Mouse (Mus musculus) liver (tissue): ENCODE data around the gene Rsrc1.
"Not testable (repeated sequence)": the region's sequence is repeated elsewhere in the genome, so short reads cannot be mapped to it uniquely, and the experiment has no call there.

ENCODE experiments used
- DNase-seq: peaks from one replicate; pipeline ENCODE4 v3.0.0-alpha.2; 2020; ENCODE audit warnings: mixed read lengths

The Rsrc1 gene

GRCm38 (mm10) chr3:66985539-66986286, 4.5 kb downstream of the Rsrc1 start:
- DNase-seq, result peak; percentile 73

GRCm38 (mm10) chr3:66986287-66986560, 5.0 kb downstream of the Rsrc1 start:
- DNase-seq, result no peak

DNA sequence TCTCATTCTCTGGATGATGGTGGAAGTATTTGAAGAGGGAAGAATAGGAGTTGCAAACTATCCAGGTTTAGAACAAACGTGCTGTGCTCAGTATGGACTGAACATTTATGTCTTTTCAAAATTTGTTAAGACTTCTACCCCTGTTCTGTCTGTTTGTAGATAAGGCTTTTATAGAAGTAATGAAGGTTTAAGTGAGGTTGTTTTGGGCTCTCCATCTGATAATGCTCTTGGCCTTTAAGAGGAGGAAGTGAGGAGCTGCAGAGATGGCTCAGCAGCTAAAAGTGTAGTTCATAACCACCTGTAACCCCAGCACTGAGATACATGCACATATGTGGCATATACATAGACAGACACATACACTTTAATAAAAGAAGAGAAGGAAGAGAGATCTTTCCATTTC, 15.6 kb downstream of the Rsrc1 start:
- DNase-seq, result no peak

DNA sequence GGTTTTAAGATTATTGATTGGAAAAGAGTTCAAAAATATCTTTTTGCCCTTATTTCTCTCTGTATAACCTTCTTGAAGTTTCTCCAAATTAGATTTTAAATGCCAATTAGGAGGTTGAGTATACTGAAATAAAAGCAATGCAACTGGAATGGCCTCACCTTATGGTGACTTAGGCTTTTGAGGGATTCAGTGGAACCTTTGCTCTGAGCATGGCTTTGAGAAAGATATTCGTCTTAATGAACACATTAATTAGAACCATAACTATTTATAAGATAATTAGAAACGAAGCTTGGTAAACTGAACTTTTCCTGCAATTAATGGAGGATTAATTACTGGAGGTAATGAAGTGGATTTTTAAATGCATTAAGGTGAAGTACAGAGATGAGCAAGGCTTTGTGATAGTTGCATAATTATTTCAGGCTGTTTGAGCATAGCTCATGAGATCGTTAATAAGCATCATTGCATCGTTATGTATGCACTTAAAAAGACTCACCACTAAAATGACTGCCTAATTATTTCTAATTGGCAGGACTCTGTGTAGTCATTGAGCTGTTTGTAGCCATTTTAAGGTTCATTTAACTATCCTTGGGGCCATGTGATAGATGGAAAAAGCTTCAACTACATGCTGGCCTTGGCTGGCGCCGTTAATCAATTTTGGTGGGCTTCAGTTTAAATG, 55.3 kb downstream of the Rsrc1 start:
- DNase-seq, result no peak

DNA sequence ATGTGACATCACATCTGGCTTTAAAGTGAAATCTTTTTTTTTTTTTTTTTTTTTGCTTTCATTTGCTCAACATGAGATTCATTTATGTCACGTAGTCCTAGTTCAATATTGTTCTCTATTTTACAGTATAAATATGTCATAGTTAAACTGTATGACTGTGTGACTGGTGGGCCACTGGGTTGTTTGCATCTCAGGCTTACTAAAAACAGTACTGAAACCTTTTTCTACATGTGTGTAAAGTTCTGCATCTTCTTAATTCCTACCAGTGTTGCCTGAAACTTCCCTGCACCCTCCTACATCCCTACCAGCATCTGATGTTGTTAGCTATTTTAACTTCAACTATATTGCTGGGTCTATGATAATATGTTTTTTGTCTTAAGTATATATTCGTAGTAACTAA, 78.6 kb downstream of the Rsrc1 start:
- no peak for DNase-seq

DNA sequence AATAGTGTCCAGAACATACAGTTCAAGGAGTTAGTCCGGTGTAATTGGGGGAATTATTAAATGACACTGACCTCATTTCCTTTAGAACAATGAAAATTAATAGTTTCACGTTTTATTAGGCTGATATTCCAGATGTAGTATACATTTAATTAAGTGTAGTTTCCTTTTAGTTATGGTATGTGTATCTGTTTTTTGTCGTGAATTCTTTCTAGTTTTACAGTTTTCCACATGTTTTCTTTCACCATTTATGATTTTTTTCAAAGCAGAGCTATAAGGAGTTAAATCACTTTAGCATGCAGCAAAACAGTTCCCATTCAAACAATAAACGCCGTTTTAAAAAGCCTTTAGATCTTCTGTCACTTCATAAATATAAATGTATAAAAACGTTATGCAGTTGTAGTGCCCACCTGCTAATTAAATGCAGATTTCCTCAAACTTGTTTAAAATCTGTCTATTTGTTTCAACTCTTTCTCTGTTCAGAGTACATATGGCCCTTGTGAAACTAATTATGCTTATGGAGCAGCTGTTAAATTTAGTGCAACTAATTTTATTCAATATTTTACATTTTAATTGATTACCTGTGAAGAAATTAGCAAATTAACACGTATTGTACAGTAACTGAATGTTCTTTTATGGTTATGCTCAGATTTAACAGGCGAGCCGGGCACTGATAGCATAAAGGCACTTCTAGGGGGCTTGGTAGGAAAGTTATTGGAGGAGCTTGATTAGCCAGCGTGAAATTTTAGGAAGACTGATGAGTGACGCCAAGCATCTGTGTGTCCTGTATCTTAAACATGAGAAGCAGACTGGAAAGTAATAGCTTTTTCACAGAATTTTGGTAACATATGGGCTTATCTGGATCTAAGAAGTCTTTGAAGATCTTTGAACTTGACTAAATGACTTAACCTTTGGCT, 89.6 kb downstream of the Rsrc1 start:
- no peak for DNase-seq

DNA sequence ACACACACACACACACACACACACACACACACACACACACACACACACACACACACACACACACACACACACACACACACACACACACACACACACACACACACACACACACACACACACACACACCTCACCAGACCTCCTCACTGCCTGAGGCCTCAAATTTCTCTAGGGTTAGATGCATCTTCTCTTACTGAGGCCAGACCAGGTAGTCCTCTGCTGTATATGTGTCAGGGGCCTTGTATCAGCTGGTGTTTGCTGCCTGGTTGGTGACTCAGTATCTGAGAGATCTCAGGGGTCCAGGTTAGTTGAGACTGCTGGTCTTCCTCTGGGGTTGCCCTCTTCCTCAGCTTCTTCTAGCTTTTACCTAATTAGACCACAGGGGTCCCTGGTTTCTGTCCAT, 92.5 kb downstream of the Rsrc1 start:
- DNase-seq, result not testable (repeated sequence)

- DNase-seq, result no peak
Observed at GRCm38 (mm10) chr3:67075484-67075883, 94.3 kb downstream of the Rsrc1 start.

DNA sequence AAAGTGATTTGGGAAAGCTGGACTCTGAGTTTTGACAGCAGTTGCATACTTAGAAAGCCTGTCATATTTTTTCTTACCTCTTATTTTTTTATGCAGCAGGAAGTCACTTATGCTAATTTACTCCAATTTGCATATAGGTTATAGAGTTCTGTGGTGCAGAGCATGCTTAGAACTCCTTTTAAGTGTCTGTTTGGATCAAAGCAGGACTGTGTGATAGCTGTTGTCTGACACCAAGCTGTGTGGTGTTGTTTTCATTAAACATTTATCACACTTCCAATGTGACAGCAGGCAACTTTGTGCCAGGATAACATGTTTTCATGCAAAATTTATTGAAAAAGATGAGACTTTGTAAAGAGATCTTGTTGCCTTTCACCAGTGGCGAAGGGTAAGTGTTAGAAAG, 103.6 kb downstream of the Rsrc1 start:
- DNase-seq, result no peak

- DNase-seq, result no peak
Observed at GRCm38 (mm10) chr3:67108428-67108827, 127.2 kb downstream of the Rsrc1 start.

DNA sequence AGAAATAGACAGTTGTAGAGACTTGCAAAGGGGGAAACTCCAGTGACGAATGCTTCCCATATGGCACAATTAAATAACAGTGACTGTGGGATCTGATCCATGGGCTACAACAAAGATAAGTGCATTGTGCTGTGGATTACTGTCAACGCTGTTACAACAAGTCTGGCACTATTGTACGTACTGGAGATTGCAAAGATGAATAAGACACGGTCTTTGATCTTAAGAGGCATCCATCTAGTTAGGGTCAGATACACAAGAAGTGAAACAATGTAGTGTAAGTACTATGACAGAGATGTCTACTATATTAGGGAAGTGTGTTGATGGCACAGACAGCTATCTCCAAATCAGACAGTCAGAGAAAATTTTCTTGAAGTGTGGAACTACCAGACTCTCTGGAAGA, 135.1 kb downstream of the Rsrc1 start:
- DNase-seq, result no peak

DNA sequence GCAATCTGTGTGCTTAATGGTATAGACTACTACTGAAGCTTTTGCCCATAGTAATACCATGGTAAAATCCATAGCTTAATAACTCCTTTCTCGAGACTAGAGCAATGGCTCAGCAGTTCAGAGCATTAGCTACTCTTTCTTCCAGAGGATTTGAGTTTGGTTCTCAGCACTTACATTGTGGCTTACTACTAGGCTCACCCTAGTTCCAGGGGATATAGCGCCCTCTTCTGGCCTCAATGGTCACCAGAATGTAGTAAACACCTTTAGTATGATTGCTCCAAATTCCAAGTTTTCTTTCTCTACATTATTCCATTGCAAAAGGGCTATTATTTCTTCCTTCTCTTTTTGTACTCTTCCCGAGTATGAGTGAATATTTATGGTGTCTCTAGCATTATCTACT, 151.3 kb downstream of the Rsrc1 start:
- DNase-seq, result no peak

GRCm38 (mm10) chr3:67135749-67136375, 154.7 kb downstream of the Rsrc1 start:
- no peak for DNase-seq

DNA sequence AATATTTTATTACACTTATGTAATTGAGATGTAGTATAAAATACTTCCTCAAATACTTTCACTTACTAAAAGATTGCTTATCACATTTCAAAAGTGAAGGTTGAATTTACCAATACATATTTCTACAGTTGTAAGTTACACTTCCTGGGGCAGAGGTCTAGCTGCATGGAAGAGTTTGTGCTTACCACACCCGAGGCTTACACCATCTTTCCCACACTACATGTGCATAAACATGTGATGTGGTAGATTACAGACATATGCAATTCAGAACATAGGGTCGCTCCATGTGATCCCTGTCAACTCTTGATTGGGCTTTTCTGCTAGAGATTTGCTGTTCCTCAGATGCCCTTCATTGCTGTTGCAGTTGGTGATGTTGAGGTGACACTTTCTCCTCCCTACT, 163.8 kb downstream of the Rsrc1 start:
- no peak for DNase-seq

DNA sequence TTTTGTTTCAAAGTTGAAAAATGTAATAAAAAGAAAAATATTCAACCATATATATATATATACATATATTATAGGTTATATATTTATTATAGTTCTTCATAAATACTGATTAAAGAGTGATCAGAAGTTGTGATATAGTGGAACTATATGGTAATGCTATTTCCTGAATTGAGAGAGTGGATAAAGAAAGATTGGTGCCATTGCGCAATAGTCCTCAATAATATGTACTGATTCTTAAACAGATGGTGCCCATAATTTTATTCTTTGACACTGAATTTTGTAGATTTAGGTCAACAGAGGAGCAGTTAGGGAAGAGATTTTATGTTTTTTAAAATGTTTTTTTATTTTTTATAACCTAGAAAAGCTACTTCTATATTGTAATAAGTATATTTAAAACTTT, 165.1 kb downstream of the Rsrc1 start:
- no peak for DNase-seq

- no peak for DNase-seq
Observed at GRCm38 (mm10) chr3:67147246-67147645, 166.1 kb downstream of the Rsrc1 start.

- DNase-seq, result no peak
Observed at GRCm38 (mm10) chr3:67197179-67197578, 216.0 kb downstream of the Rsrc1 start.

DNA sequence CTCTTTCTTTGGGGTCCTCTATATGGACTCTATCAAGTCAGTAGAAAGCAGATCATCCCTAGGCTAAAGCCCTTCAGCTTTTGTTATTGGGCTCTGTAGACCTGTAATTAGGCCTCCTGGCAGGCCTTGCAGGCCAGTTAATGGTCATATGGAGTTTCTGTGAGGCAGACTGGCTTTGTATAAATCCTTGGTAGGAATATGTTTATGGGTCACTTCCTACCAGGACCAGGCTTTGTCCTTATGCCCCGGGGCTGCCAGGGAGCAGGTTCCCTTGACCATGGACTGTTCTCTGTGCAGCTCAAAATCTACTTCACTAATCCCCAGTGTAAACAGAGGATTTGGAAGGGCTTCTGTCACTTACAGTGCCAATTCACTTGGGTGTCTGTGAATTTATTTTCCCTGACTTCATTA, 231.9 kb downstream of the Rsrc1 start:
- DNase-seq, result no peak

GRCm38 (mm10) chr3:67232617-67233241, 251.5 kb downstream of the Rsrc1 start:
- DNase-seq, result no peak

GRCm38 (mm10) chr3:67242451-67242850, 261.3 kb downstream of the Rsrc1 start:
- not testable (repeated sequence) for DNase-seq

- no peak for DNase-seq
Observed at GRCm38 (mm10) chr3:67267448-67267847, 286.3 kb downstream of the Rsrc1 start.

- DNase-seq, result no peak
Observed at GRCm38 (mm10) chr3:67279781-67280180, 298.6 kb downstream of the Rsrc1 start.

GRCm38 (mm10) chr3:67280247-67280646, 299.1 kb downstream of the Rsrc1 start:
- no peak for DNase-seq
